Mouse (Mus musculus): ENCODE results near the gene Inha. TPM values are rescaled to one million over a fixed set of nuclear protein-coding genes. Genes with fewer than 3 reads are reported as not detected.
A peak's percentile ranks its signal among the peaks of the same experiment; 100 is the strongest.

The Inha gene
- total RNA-seq, 2 experiments from 2014 or later, result 16.4 to 16.6 TPM

GRCm38 (mm10) chr1:75521321-75522031 is 14.6 kb downstream of the Inha start, which contains the start of gene Stk11ip:
TSS of gene Stk11ip (plus strand) at chr1:75521529.
- peak; percentile 91 to 93 for DNase-seq

GRCm38 (mm10) chr1:75524679-75525078 is 17.8 kb downstream of the Inha start:
- DNase-seq, result no peak

- DNase-seq, result no peak
These were observed 23.7 kb downstream of the Inha start for GRCm38 (mm10) chr1:75530546-75530945.

- no peak for DNase-seq
These were observed 25.6 kb downstream of the Inha start for GRCm38 (mm10) chr1:75532280-75533172.

- DNase-seq, result no peak
These were observed 26.7 kb downstream of the Inha start for GRCm38 (mm10) chr1:75533325-75534252.

- no peak for DNase-seq
These were observed 30.7 kb downstream of the Inha start for GRCm38 (mm10) chr1:75537587-75537986.

GRCm38 (mm10) chr1:75538597-75539190 is 31.8 kb downstream of the Inha start:
- no peak for DNase-seq

- DNase-seq, result no peak
These were observed 34.6 kb downstream of the Inha start for GRCm38 (mm10) chr1:75541496-75541895.

GRCm38 (mm10) chr1:75544351-75544750 is 37.5 kb downstream of the Inha start:
- no peak for DNase-seq

- DNase-seq, result peak; percentile 56 to 68
These were observed 39.4 kb downstream of the Inha start, which contains the start of gene Slc4a3 for GRCm38 (mm10) chr1:75545965-75546956. TSS of gene Slc4a3 (plus strand) at chr1:75546266.

- no peak for DNase-seq
These were observed 40.5 kb downstream of the Inha start for GRCm38 (mm10) chr1:75547351-75547750.

- no peak for DNase-seq
These were observed 41.2 kb downstream of the Inha start for GRCm38 (mm10) chr1:75548083-75548482.

- no peak for DNase-seq
These were observed 42.0 kb downstream of the Inha start for GRCm38 (mm10) chr1:75548871-75549270.

- no peak for DNase-seq
These were observed 42.7 kb downstream of the Inha start for GRCm38 (mm10) chr1:75549289-75550279.

GRCm38 (mm10) chr1:75550586-75550985 is 43.7 kb downstream of the Inha start:
- no peak for DNase-seq

GRCm38 (mm10) chr1:75555680-75556079 is 48.8 kb downstream of the Inha start:
- no peak for DNase-seq

- DNase-seq, result no peak
These were observed 49.4 kb downstream of the Inha start for GRCm38 (mm10) chr1:75556143-75556781.

GRCm38 (mm10) chr1:75557041-75557440 is 50.2 kb downstream of the Inha start:
- DNase-seq, result no peak
